Mouse (Mus musculus) forebrain, embryonic 15.5 days (tissue): ENCODE measurements around the gene Gm45021. TPM values are rescaled to one million over a fixed set of nuclear protein-coding genes. Genes with fewer than 3 reads are reported as not detected.
A peak's percentile ranks its signal among the peaks of the same experiment; 100 is the strongest.
"Not testable (repeated sequence)": the region's sequence is repeated elsewhere in the genome, so short reads cannot be mapped to it uniquely, and the experiment has no call there.

Source experiments
- ATAC-seq: fragments of 200-750 bp; cut with Nextera tagmentation; replicated peaks from 2 replicates; pipeline ENCODE4 v1.8.0; 2017; ENCODE audit warnings: mild to moderate bottlenecking, moderate TSS enrichment, moderate library complexity
- H3K27ac ChIP-seq: fragments of 300-500 bp; sonication (generic); replicated peaks from 2 replicates; pipeline ENCODE4 v1.5.1; 2015; ENCODE audit warnings: mild to moderate bottlenecking, inconsistent platforms
- H3K27me3 ChIP-seq: fragments of 300-500 bp; sonication (generic); 2 replicates; pipeline ENCODE4 v1.6.1; 2015; ENCODE audit warnings: inconsistent platforms
- H3K36me3 ChIP-seq: fragments of 300-500 bp; sonication (generic); 2 replicates; pipeline ENCODE4 v1.6.1; 2015; ENCODE audit warnings: mild to moderate bottlenecking, inconsistent platforms
- H3K4me1 ChIP-seq: fragments of 300-500 bp; sonication (generic); 2 replicates; pipeline ENCODE4 v1.6.1; 2015; ENCODE audit warnings: inconsistent platforms
- H3K4me2 ChIP-seq: fragments of 300-500 bp; sonication (generic); replicated peaks from 2 replicates; pipeline ENCODE4 v1.6.1; 2015; ENCODE audit warnings: mild to moderate bottlenecking, inconsistent platforms
- H3K4me3 ChIP-seq: fragments of 300-500 bp; sonication (generic); 2 replicates; pipeline ENCODE4 v1.5.1; 2015; ENCODE audit warnings: mild to moderate bottlenecking, inconsistent platforms
- H3K9ac ChIP-seq: fragments of 300-500 bp; sonication (generic); replicated peaks from 2 replicates; pipeline ENCODE4 v1.6.1; 2015; ENCODE audit warnings: mild to moderate bottlenecking, inconsistent platforms
- H3K9me3 ChIP-seq: fragments of 300-500 bp; sonication (generic); 2 replicates; pipeline ENCODE4 v1.6.1; 2016; ENCODE audit warnings: inconsistent platforms
- WGBS: fragments of 180-500 bp; shearing (Covaris S2); methylation state at CpG from one replicate; pipeline ENCODE4 v1.1.7; 2015; ENCODE audit warnings: mixed read lengths; 5-methylcytosine and 5-hydroxymethylcytosine counted together
- polyA plus RNA-seq: library from polyadenylated mRNA; unstranded; fragments of >200 nt; fragmentation: Nextera tagmentation; extraction: Ambion mirVana; gene quantifications from 2 replicates; pipeline ENCODE4 v1.2.1, GENCODE M21; 2015

The Gm45021 gene
- polyA plus RNA-seq, 1 experiment from 2014 or later, result not detected

- H3K9ac ChIP-seq, result peak within 1 kb of the TSS; percentile 96
- H3K4me1 ChIP-seq, result peaks cover 19% of the 10 kb centered on the region
- no peaks in the 10 kb centered on the region for H3K27me3 ChIP-seq
- H3K9me3 ChIP-seq, result peaks cover 4% of the 10 kb centered on the region; the same call in 1 of the 2 replicates
- H3K4me3 ChIP-seq, result peak within 1 kb of the TSS; percentile 92
- peaks cover 35% of the 10 kb centered on the region for H3K36me3 ChIP-seq
- WGBS, result 5% methylated on average over 42 of the region's 42 CpGs
- peak; percentile 98 for ATAC-seq
- peak within 1 kb of the TSS; percentile 90 for H3K27ac ChIP-seq
- peak within 1 kb of the TSS; percentile 78 for H3K4me2 ChIP-seq
Measured at GRCm38 (mm10) chr6:48601271-48602079, 12.1 kb downstream of the Gm45021 start, which contains the start of gene Zfp775. Zfp775 (plus strand) TSS chr6:48602063.

- peak; percentile 84 for ATAC-seq
- Histone ChIP-seq H3K4me1 (peaks cover 19% of the 10 kb centered on the region), H3K4me2 (peak overlapping the region; percentile 78), H3K9ac (peak overlapping the region; percentile 96), H3K4me3 (peak overlapping the region; percentile 92), H3K27ac (peak overlapping the region; percentile 90), H3K27me3 (no peaks in the 10 kb centered on the region), H3K36me3 (peaks cover 28% of the 10 kb centered on the region), H3K9me3 (no peaks in the 10 kb centered on the region)
- WGBS, result 2% methylated on average over 28 of the region's 28 CpGs
Measured at GRCm38 (mm10) chr6:48602080-48602741, 12.8 kb downstream of the Gm45021 start.

- no peak overlapping the region for H3K9ac ChIP-seq
- 59% methylated on average over 2 of the region's 2 CpGs for WGBS
Measured at GRCm38 (mm10) chr6:48608124-48608523, 18.7 kb downstream of the Gm45021 start.

GRCm38 (mm10) chr6:48609512-48609911 is 20.1 kb downstream of the Gm45021 start:
- Histone ChIP-seq H3K4me3 (no peak overlapping the region), H3K27me3 (no peaks in the 10 kb centered on the region), H3K4me2 (no peak overlapping the region), H3K4me1 (no peaks in the 10 kb centered on the region), H3K36me3 (peaks cover 18% of the 10 kb centered on the region), H3K27ac (no peak overlapping the region), H3K9me3 (no peaks in the 10 kb centered on the region), H3K9ac (no peak overlapping the region)
- WGBS, result 60% methylated on average over 7 of the region's 7 CpGs
- no peak for ATAC-seq

More at GRCm38 (mm10) chr6:48608124-48608523, 18.7 kb downstream of the Gm45021 start:
- H3K27me3 ChIP-seq, result no peaks in the 10 kb centered on the region
- H3K9me3 ChIP-seq, result no peaks in the 10 kb centered on the region
- H3K4me2 ChIP-seq, result no peak overlapping the region
- H3K27ac ChIP-seq, result no peak overlapping the region
- 0 out of 2 replicates have a peak, but pooled peaks cover 7% of the 10 kb centered on the region for H3K36me3 ChIP-seq
- ATAC-seq, result no peak
- no peak overlapping the region for H3K4me3 ChIP-seq
- H3K4me1 ChIP-seq, result peaks cover 2% of the 10 kb centered on the region

- no peak overlapping the region for H3K9ac ChIP-seq
- no peaks in the 10 kb centered on the region for H3K4me1 ChIP-seq
- no peak overlapping the region for H3K4me2 ChIP-seq
- H3K27me3 ChIP-seq, result no peaks in the 10 kb centered on the region
- H3K4me3 ChIP-seq, result no peak overlapping the region
- ATAC-seq, result no peak
- 82% methylated on average over 3 of the region's 3 CpGs for WGBS
- H3K9me3 ChIP-seq, result no peaks in the 10 kb centered on the region
- H3K27ac ChIP-seq, result no peak overlapping the region
- peaks cover 24% of the 10 kb centered on the region for H3K36me3 ChIP-seq
Measured at GRCm38 (mm10) chr6:48610657-48611056, 21.2 kb downstream of the Gm45021 start.

GRCm38 (mm10) chr6:48613464-48613863 is 24.1 kb downstream of the Gm45021 start:
- peaks cover 24% of the 10 kb centered on the region for H3K36me3 ChIP-seq
- H3K9me3 ChIP-seq, result no peaks in the 10 kb centered on the region
- no peak overlapping the region for H3K4me3 ChIP-seq
- ATAC-seq, result no peak
- 88% methylated on average over 4 of the region's 4 CpGs for WGBS
- no peak overlapping the region for H3K4me2 ChIP-seq
- no peaks in the 10 kb centered on the region for H3K27me3 ChIP-seq
- H3K4me1 ChIP-seq, result no peaks in the 10 kb centered on the region
- H3K27ac ChIP-seq, result no peak overlapping the region
- H3K9ac ChIP-seq, result no peak overlapping the region

- Histone ChIP-seq H3K27ac (no peak overlapping the region), H3K27me3 (no peaks in the 10 kb centered on the region), H3K9me3 (no peaks in the 10 kb centered on the region), H3K9ac (no peak overlapping the region), H3K36me3 (peaks cover 31% of the 10 kb centered on the region), H3K4me2 (no peak overlapping the region), H3K4me1 (no peaks in the 10 kb centered on the region), H3K4me3 (no peak overlapping the region)
- no peak for ATAC-seq
- 93% methylated on average over 5 of the region's 5 CpGs for WGBS
Measured at GRCm38 (mm10) chr6:48614756-48615155, 25.3 kb downstream of the Gm45021 start.

- WGBS, result 91% methylated on average over 30 of the region's 30 CpGs
- H3K4me3 ChIP-seq, result no peak overlapping the region
- H3K27me3 ChIP-seq, result no peaks in the 10 kb centered on the region
- ATAC-seq, result no peak
- H3K27ac ChIP-seq, result no peak overlapping the region
- no peak overlapping the region for H3K9ac ChIP-seq
- H3K36me3 ChIP-seq, result peaks cover 24% of the 10 kb centered on the region
- no peak overlapping the region for H3K4me2 ChIP-seq
- H3K4me1 ChIP-seq, result no peaks in the 10 kb centered on the region
- no peaks in the 10 kb centered on the region for H3K9me3 ChIP-seq
Measured at GRCm38 (mm10) chr6:48620031-48620430, 30.6 kb downstream of the Gm45021 start.

- H3K4me3 ChIP-seq, H3K9ac ChIP-seq, ATAC-seq, H3K27me3 ChIP-seq, H3K4me2 ChIP-seq, H3K27ac ChIP-seq, H3K9me3 ChIP-seq: not testable (repeated sequence)
- 85% methylated on average over 8 of the region's 8 CpGs for WGBS
- Histone ChIP-seq H3K4me1 (peaks cover 11% of the 10 kb centered on the region), H3K36me3 (peaks cover 19% of the 10 kb centered on the region)
Measured at GRCm38 (mm10) chr6:48622186-48622843, 32.9 kb downstream of the Gm45021 start.

GRCm38 (mm10) chr6:48623460-48623859 is 34.0 kb downstream of the Gm45021 start:
- Histone ChIP-seq H3K9ac (no peak overlapping the region), H3K4me1 (peaks cover 16% of the 10 kb centered on the region), H3K27ac (no peak overlapping the region), H3K9me3 (no peaks in the 10 kb centered on the region), H3K36me3 (peaks cover 19% of the 10 kb centered on the region), H3K27me3 (peaks cover 14% of the 10 kb centered on the region), H3K4me3 (no peak overlapping the region), H3K4me2 (no peak overlapping the region)
- WGBS, result 28% methylated on average over 1 of the region's 1 CpGs
- ATAC-seq, result no peak

- Histone ChIP-seq H3K4me1 (peaks cover 19% of the 10 kb centered on the region), H3K9ac (peak within 1 kb of the TSS; percentile 50), H3K36me3 (no peaks in the 10 kb centered on the region), H3K4me2 (peak within 1 kb of the TSS; percentile 76), H3K4me3 (peak within 1 kb of the TSS; percentile 49), H3K27me3 (peaks cover 18% of the 10 kb centered on the region), H3K27ac (no peak within 1 kb of the TSS), H3K9me3 (no peaks in the 10 kb centered on the region)
- 21% methylated on average over 8 of the region's 8 CpGs for WGBS
- no peak for ATAC-seq
Measured at GRCm38 (mm10) chr6:48626464-48626863, 37.1 kb downstream of the Gm45021 start, which contains the start of gene AI854703. AI854703 (plus strand) TSS chr6:48626764.

GRCm38 (mm10) chr6:48626984-48627383 is 37.6 kb downstream of the Gm45021 start:
- H3K36me3 ChIP-seq, result no peaks in the 10 kb centered on the region
- under 1% methylated on average over 32 of the region's 32 CpGs for WGBS
- no peak overlapping the region for H3K27ac ChIP-seq
- H3K9me3 ChIP-seq, result no peaks in the 10 kb centered on the region
- peak overlapping the region; percentile 76 for H3K4me2 ChIP-seq
- peaks cover 19% of the 10 kb centered on the region for H3K4me1 ChIP-seq
- ATAC-seq, result peak; percentile 36; the same call in 1 of the 2 replicates
- peaks cover 18% of the 10 kb centered on the region for H3K27me3 ChIP-seq
- peak overlapping the region; percentile 49 for H3K4me3 ChIP-seq
- peak overlapping the region; percentile 50 for H3K9ac ChIP-seq
